Mouse (Mus musculus): ENCODE measurements around the gene Dgki.

DNA sequence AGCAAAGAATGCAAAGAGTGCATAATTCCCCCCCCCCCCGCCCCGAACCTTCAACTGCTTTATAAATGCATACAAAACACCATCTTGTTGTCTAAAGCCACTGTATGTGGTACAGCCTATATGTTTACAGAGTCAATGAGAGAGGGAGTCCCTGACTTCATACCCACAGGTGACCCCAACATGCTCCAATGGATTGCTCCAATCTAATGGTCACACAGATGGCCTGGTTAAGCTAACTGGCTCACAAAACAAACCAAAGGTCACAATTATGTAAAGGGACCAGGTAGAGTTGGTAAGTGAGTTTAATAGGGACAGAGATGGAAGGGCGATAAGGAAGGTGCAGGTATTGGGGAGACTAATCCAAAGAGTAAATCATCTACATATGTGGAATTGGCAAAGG lies 295.1 kb downstream of the Dgki start:
- TF ChIP-seq CTCF (IDR thresholded peaks at IDR 0.05; ENCODE audit: low read depth, low read length) (no peak), POLR2A (IDR thresholded peaks at IDR 0.05; ENCODE audit: borderline replicate concordance, low read depth, low read length) (no peak)
